8 mouse cellular contexts compared by ENCODE assay signal in genomic region chr11:77983937-77984835, GRCm38 (mm10). TPM values are rescaled to one million over a fixed set of nuclear protein-coding genes. Genes with fewer than 3 reads are reported as not detected.
DNase-seq lines count a peak whose midpoint lies in the region; ATAC-seq lines count a peak whose summit lies in the region.

No protein-coding gene starts in this region.

- under 1% methylated on average over 61 of the region's 63 CpGs for whole genome bisulfite sequencing in intestine, embryonic 14.5 days
- 0% methylated on average over 33 of the region's 63 CpGs for WGBS in midbrain, embryonic 12.5 days

- ATAC-seq in intestine, embryonic 14.5 days (replicated peaks; ENCODE audit: low FRiP score, low TSS enrichment, low read depth): 0 out of 2 replicates have a peak, but pooled peaks have one; percentile 4
- ATAC-seq in midbrain, embryonic 12.5 days (ENCODE audit: low FRiP score, low read depth): no peak; the same call in 1 of the 2 replicates
- no peak for ATAC-seq in activated CD4-positive, CD25-positive, alpha-beta regulatory T cell, adult 4 months

- H3K27ac ChIP-seq in intestine, embryonic 14.5 days (ENCODE audit: low read depth): peak overlapping the region; percentile 89
- peak overlapping the region; percentile 91 for H3K27ac ChIP-seq in midbrain, embryonic 12.5 days (replicated peaks)

- no peaks in the 10 kb centered on the region for H3K9me3 ChIP-seq in intestine, embryonic 14.5 days (ENCODE audit: control insufficient read depth, low read length)
- H3K9me3 ChIP-seq in midbrain, embryonic 12.5 days: no peaks in the 10 kb centered on the region

- peak overlapping the region; percentile 89 for H3K9ac ChIP-seq in intestine, embryonic 14.5 days (ENCODE audit: low read length)
- H3K9ac ChIP-seq in midbrain, embryonic 12.5 days (replicated peaks): peak overlapping the region; percentile 99

- H3K27me3 ChIP-seq in intestine, embryonic 14.5 days (replicated peaks; ENCODE audit: control insufficient read depth, insufficient read depth, low read length): no peaks in the 10 kb centered on the region
- no peaks in the 10 kb centered on the region for H3K27me3 ChIP-seq in midbrain, embryonic 12.5 days

- peak overlapping the region; percentile 84 for H3K4me3 ChIP-seq in intestine, embryonic 14.5 days (ENCODE audit: low read depth, low read length)
- peak overlapping the region; percentile 95 for H3K4me3 ChIP-seq in midbrain, embryonic 12.5 days

- intact Hi-C loops in left cerebral cortex, postnatal 36 days (cut with DNase I): loop anchor here (5.0 kb wide), 1 partner anchor 193 kb away; the partner anchor contains the start of genes Nek8 and Tlcd1

- H3K36me3 ChIP-seq in intestine, embryonic 14.5 days (ENCODE audit: control insufficient read depth, insufficient read depth, low read length): peaks cover 36% of the 10 kb centered on the region
- peaks cover 24% of the 10 kb centered on the region for H3K36me3 ChIP-seq in midbrain, embryonic 12.5 days

- DNase-seq in adrenal gland, adult (ENCODE audit: inconsistent age in 2 of 2, low spot score in 1 of 2): peak; percentile 80 to 95
- peak; percentile 79 to 86 for DNase-seq in cerebellum, postnatal 25 days
- peak; percentile 72 for DNase-seq in gastrocnemius, postnatal 10 days
- DNase-seq in intestine, embryonic 14.5 days (ENCODE audit: low spot score): peak; percentile 92
- peak; percentile 75 to 80 for DNase-seq in left cerebral cortex, postnatal 36 days (ENCODE audit: low spot score in 2 of 2)
- DNase-seq in spleen, adult 12 weeks (ENCODE audit: low spot score): peak; percentile 59

- peak overlapping the region; percentile 90 for H3K4me2 ChIP-seq in intestine, embryonic 14.5 days (ENCODE audit: low read length)
- H3K4me2 ChIP-seq in midbrain, embryonic 12.5 days (replicated peaks): peak overlapping the region; percentile 91

- peaks cover 14% of the 10 kb centered on the region for H3K4me1 ChIP-seq in intestine, embryonic 14.5 days (replicated peaks; ENCODE audit: control insufficient read depth, insufficient read depth, low read length)
- H3K4me1 ChIP-seq in midbrain, embryonic 12.5 days: peaks cover 19% of the 10 kb centered on the region

RNA-seq across cellular contexts. Expression of gene Phf12, which starts 1.6 kb away (rescaled TPM):
- 10 to 100 TPM; 19.7 to 35.4 TPM for total RNA-seq in gastrocnemius, postnatal 10 days (2021)
- 16.5 and 19.6 TPM in 2 replicates for polyA plus RNA-seq in intestine, embryonic 14.5 days (2014; fragmentation: Nextera tagmentation; extraction: Ambion mirVana)
- total RNA-seq in left cerebral cortex, postnatal 36 days (2021): 10 to 100 TPM; 51.7 to 63.6 TPM
- 30.8 and 31.0 TPM in 2 replicates for polyA plus RNA-seq in midbrain, embryonic 12.5 days (2016; fragmentation: Nextera tagmentation; extraction: Ambion mirVana)
- polyA plus RNA-seq in activated CD4-positive, CD25-positive, alpha-beta regulatory T cell, adult 4 months (2017; shearing (Covaris generic)): 10 to 100 TPM; 24.8 to 27.2 TPM

RNA-seq across cellular contexts. Expression of gene Dhrs13, which starts 47.9 kb away (rescaled TPM):
- total RNA-seq in gastrocnemius, postnatal 10 days (2021): 1 to 10 TPM; 3.0 to 4.3 TPM
- polyA plus RNA-seq in intestine, embryonic 14.5 days (2014; fragmentation: Nextera tagmentation; extraction: Ambion mirVana): 23.0 and 24.6 TPM in 2 replicates
- 1 to 10 TPM; 7.2 to 8.0 TPM for total RNA-seq in left cerebral cortex, postnatal 36 days (2021)
- 21.9 and 23.1 TPM in 2 replicates for polyA plus RNA-seq in midbrain, embryonic 12.5 days (2016; fragmentation: Nextera tagmentation; extraction: Ambion mirVana)
- 1 to 10 TPM; 1.3 to 2.4 TPM for polyA plus RNA-seq in activated CD4-positive, CD25-positive, alpha-beta regulatory T cell, adult 4 months (2017; shearing (Covaris generic))

RNA-seq across cellular contexts. Expression of gene Flot2, which starts 53.5 kb away (rescaled TPM):
- 10 to 100 TPM; 68.3 to 68.5 TPM for total RNA-seq in gastrocnemius, postnatal 10 days (2021)
- polyA plus RNA-seq in intestine, embryonic 14.5 days (2014; fragmentation: Nextera tagmentation; extraction: Ambion mirVana): 46.9 and 51.6 TPM in 2 replicates
- total RNA-seq in left cerebral cortex, postnatal 36 days (2021): 100 to 1,000 TPM in 1 of 2 experiments, 10 to 100 TPM in 1; 89.5 to 103 TPM
- polyA plus RNA-seq in midbrain, embryonic 12.5 days (2016; fragmentation: Nextera tagmentation; extraction: Ambion mirVana): 64.8 and 67.0 TPM in 2 replicates
- 10 to 100 TPM; 23.2 to 28.6 TPM for polyA plus RNA-seq in activated CD4-positive, CD25-positive, alpha-beta regulatory T cell, adult 4 months (2017; shearing (Covaris generic))

RNA-seq across cellular contexts. Expression of gene Sez6, which starts 53.6 kb away (rescaled TPM):
- under 1 TPM; 0.54 to 0.70 TPM for total RNA-seq in gastrocnemius, postnatal 10 days (2021)
- polyA plus RNA-seq in intestine, embryonic 14.5 days (2014; fragmentation: Nextera tagmentation; extraction: Ambion mirVana): 1.0 and 1.4 TPM in 2 replicates
- 100 to 1,000 TPM; 150 to 165 TPM for total RNA-seq in left cerebral cortex, postnatal 36 days (2021)
- 39.5 and 40.3 TPM in 2 replicates for polyA plus RNA-seq in midbrain, embryonic 12.5 days (2016; fragmentation: Nextera tagmentation; extraction: Ambion mirVana)
- under 1 TPM in 1 of 2 experiments, not detected in 1; 0.20 TPM for polyA plus RNA-seq in activated CD4-positive, CD25-positive, alpha-beta regulatory T cell, adult 4 months (2017; shearing (Covaris generic))
